Mouse (Mus musculus) limb, embryonic 13.5 days (tissue): Measurements from ENCODE around the gene Nr2f6. TPM values are rescaled to one million over a fixed set of nuclear protein-coding genes. Genes with fewer than 3 reads are reported as not detected.
A peak's percentile ranks its signal among the peaks of the same experiment; 100 is the strongest.

Source experiments
- ATAC-seq: fragments of 200-750 bp; cut with Nextera tagmentation; 2 replicates; pipeline ENCODE4 v1.8.0; 2017; ENCODE audit warnings: low read depth, moderate number of reproducible peaks, moderate TSS enrichment; ENCODE audit not compliant: low FRiP score
- H3K27ac ChIP-seq: fragments of 300-500 bp; sonication (generic); 2 replicates; pipeline ENCODE4 v1.5.1; 2015; ENCODE audit warnings: inconsistent platforms, mild to moderate bottlenecking, moderate library complexity
- H3K27me3 ChIP-seq: fragments of 300-500 bp; sonication (generic); 2 replicates; pipeline ENCODE4 v1.6.1; 2015; ENCODE audit warnings: mild to moderate bottlenecking, inconsistent platforms
- H3K36me3 ChIP-seq: fragments of 300-500 bp; sonication (generic); 2 replicates; pipeline ENCODE4 v1.6.1; 2015; ENCODE audit warnings: inconsistent platforms, mild to moderate bottlenecking, moderate library complexity
- H3K4me1 ChIP-seq: fragments of 300-500 bp; sonication (generic); 2 replicates; pipeline ENCODE4 v1.6.1; 2015; ENCODE audit warnings: inconsistent platforms
- H3K4me2 ChIP-seq: fragments of 300-500 bp; sonication (generic); replicated peaks from 2 replicates; pipeline ENCODE4 v1.6.1; 2015; ENCODE audit warnings: inconsistent platforms, mild to moderate bottlenecking, moderate library complexity
- H3K4me3 ChIP-seq: fragments of 300-500 bp; sonication (generic); 2 replicates; pipeline ENCODE4 v1.5.1; 2015; ENCODE audit warnings: moderate library complexity, mild to moderate bottlenecking, inconsistent platforms
- H3K9ac ChIP-seq: fragments of 300-500 bp; sonication (generic); 2 replicates; pipeline ENCODE4 v1.6.1; 2015; ENCODE audit warnings: mild to moderate bottlenecking, inconsistent platforms
- H3K9me3 ChIP-seq: fragments of 300-500 bp; sonication (generic); 2 replicates; pipeline ENCODE4 v1.6.1; 2016; ENCODE audit warnings: inconsistent platforms
- WGBS: fragments of 180-500 bp; shearing (Covaris S2); methylation state at CpG from one replicate; pipeline ENCODE4 v1.1.7; 2015; 5-methylcytosine and 5-hydroxymethylcytosine counted together
- polyA plus RNA-seq: library from polyadenylated mRNA; unstranded; fragments of >200 nt; fragmentation: Nextera tagmentation; extraction: Ambion mirVana; gene quantifications from 2 replicates; pipeline ENCODE4 v1.2.1, GENCODE M21; 2015

Nr2f6 gene
- polyA plus RNA-seq, 1 experiment from 2014 or later, result 43.7 TPM

DNA sequence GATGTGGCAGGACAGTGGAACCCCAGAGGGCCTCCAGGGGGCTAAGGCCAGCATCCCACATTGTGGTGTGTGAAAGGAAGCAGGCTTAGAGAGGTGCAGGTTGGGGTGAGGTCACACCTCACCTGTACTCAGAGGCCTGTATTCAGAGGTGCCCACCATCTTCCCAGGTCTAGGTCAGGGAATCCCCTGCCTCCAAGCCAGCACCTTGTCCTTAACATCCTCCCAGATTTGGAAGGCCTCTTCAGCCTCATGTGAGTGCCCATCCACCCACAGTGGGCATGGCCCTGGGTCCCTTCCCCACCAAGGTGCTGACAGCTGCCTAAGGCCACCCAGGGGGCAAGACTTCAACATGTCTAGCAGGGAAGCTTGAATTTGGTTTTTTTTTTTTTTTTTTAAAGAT, 19.7 kb upstream of the Nr2f6 start:
- H3K27me3 ChIP-seq, result no peaks in the 10 kb centered on the region
- peaks cover 12% of the 10 kb centered on the region for H3K4me1 ChIP-seq
- H3K4me3 ChIP-seq, result no peak overlapping the region
- no peak overlapping the region for H3K9ac ChIP-seq
- no peak for ATAC-seq
- H3K27ac ChIP-seq, result no peak overlapping the region
- no peaks in the 10 kb centered on the region for H3K9me3 ChIP-seq
- no peak overlapping the region for H3K4me2 ChIP-seq
- peaks cover 26% of the 10 kb centered on the region for H3K36me3 ChIP-seq

DNA sequence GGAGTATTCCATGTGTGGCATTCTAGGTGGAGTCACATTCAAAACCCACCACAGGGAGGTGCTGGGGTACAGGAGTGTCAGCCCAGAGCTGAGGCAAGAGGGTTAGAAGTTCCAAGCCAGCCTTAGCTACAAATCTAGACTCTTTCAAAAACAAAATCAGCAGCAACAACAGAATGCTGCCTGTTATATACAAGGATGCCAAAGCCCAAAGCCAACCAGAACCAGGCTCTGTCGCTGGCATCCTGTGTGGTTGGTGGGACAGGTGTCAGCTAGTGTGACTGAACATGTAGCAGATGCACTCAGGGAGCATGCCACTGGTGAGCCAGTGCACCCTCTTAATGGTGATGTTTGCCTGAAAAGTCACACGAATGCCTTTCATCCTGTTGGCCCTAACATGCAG, 19.1 kb upstream of the Nr2f6 start:
- 92% methylated on average over 2 of the region's 2 CpGs for WGBS
- peaks cover 12% of the 10 kb centered on the region for H3K4me1 ChIP-seq
- no peaks in the 10 kb centered on the region for H3K9me3 ChIP-seq
- no peak for ATAC-seq
- no peak overlapping the region for H3K4me3 ChIP-seq
- no peak overlapping the region for H3K9ac ChIP-seq
- peaks cover 26% of the 10 kb centered on the region for H3K36me3 ChIP-seq
- no peak overlapping the region for H3K4me2 ChIP-seq
- H3K27me3 ChIP-seq, result no peaks in the 10 kb centered on the region
- H3K27ac ChIP-seq, result no peak overlapping the region

DNA sequence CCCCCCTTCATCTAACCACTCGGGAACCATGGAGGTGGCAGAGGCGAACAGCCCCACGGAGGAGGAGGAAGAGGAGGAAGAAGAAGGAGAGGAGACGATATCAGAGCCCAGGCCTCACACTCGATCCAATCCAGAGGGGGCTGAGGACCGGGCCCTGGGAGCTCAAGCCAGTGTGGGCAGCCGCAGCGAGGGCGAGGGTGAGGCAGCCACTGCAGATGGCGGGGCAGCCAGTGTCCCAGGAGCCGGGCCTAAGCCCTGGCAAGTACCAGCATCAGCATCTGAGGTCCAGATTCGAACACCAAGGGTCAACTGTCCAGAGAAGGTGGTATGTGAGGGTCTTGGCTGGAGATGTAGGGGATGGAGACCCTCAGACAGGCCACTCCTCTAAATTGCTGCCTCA, 15.9 kb upstream of the Nr2f6 start:
- Histone ChIP-seq H3K36me3 (peaks cover 21% of the 10 kb centered on the region), H3K9me3 (no peaks in the 10 kb centered on the region), H3K9ac (peak overlapping the region; percentile 81), H3K4me3 (peak overlapping the region; percentile 85), H3K27ac (no peak overlapping the region), H3K4me2 (peak overlapping the region; percentile 84), H3K27me3 (no peaks in the 10 kb centered on the region), H3K4me1 (peaks cover 12% of the 10 kb centered on the region)
- WGBS, result 86% methylated on average over 12 of the region's 12 CpGs
- no peak for ATAC-seq

DNA sequence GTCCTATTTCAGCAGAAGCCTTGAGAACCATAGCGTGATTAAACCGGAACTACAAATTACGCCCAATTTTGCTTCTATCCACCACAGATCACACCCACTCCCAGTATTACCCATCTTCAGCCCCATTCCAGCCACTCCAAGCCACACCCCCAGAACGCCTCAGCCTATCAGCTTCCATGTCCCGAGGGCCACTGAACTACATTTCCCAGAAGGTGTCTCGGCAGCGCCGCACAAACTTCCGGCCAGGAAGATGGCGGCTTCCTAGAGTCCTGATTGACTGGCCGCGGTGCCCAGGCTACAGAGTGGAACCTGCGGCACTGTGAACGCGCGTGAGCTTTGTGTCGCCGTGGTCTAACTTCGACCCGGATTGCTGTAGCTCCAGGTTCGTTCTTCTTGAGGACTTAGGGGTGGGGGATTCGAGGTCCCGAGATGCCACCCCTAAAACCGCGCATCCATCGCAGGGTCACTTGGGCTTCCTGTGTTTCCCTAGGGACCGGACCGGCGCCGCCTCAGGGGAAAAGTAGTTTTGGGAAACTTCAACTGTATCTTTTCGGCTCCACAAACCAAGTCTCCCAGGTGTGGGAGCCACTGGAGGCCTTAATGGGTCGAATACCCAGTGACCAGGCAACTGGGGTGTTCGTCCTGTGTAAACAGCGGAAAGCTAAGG, 15.0 kb upstream of the Nr2f6 start, which contains the start of gene Babam1:
TSS of gene Babam1 (plus strand) at position 223 of the 667 bp plus-strand sequence.
- H3K36me3 ChIP-seq, result peaks cover 21% of the 10 kb centered on the region
- H3K9me3 ChIP-seq, result no peaks in the 10 kb centered on the region
- peaks cover 12% of the 10 kb centered on the region for H3K4me1 ChIP-seq
- peak within 1 kb of the TSS; percentile 81 for H3K9ac ChIP-seq
- ATAC-seq, result peak; percentile 96
- peak within 1 kb of the TSS; percentile 85 for H3K4me3 ChIP-seq
- H3K27ac ChIP-seq, result peak within 1 kb of the TSS; percentile 58; the same call in 1 of the 2 replicates
- H3K4me2 ChIP-seq, result peak within 1 kb of the TSS; percentile 84
- WGBS, result 1% methylated on average over 34 of the region's 34 CpGs
- no peaks in the 10 kb centered on the region for H3K27me3 ChIP-seq

DNA sequence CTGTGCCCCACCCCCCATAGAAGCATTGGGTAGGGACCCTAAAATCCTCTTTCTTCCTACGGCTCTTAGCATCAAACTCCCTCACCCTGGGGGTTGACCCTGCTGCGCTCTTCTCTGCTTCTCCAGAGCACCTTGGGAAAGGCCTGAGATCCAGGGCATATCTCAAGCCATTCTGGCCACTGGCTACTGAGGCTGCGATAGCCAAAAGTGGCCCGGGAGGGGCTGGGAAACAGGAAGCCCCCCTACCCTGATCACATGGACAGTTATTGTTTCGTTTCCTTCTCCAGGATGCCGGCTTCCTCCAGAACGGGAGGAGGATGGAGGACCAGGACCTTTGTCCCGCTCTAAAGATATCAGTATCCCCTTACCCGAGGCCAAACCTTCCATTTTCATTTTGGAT, 13.9 kb upstream of the Nr2f6 start, which contains the start of gene Ushbp1:
TSS of gene Ushbp1 (minus strand) at position 174 of the 400 bp plus-strand sequence.
- WGBS, result 88% methylated on average over 9 of the region's 9 CpGs
- H3K27ac ChIP-seq, result peak within 1 kb of the TSS; percentile 58; the same call in 1 of the 2 replicates
- H3K36me3 ChIP-seq, result peaks cover 18% of the 10 kb centered on the region
- peaks cover 12% of the 10 kb centered on the region for H3K4me1 ChIP-seq
- H3K9me3 ChIP-seq, result no peaks in the 10 kb centered on the region
- no peak for ATAC-seq
- H3K4me2 ChIP-seq, result peak within 1 kb of the TSS; percentile 84
- H3K4me3 ChIP-seq, result peak within 1 kb of the TSS; percentile 85
- H3K9ac ChIP-seq, result no peak within 1 kb of the TSS
- H3K27me3 ChIP-seq, result no peaks in the 10 kb centered on the region

DNA sequence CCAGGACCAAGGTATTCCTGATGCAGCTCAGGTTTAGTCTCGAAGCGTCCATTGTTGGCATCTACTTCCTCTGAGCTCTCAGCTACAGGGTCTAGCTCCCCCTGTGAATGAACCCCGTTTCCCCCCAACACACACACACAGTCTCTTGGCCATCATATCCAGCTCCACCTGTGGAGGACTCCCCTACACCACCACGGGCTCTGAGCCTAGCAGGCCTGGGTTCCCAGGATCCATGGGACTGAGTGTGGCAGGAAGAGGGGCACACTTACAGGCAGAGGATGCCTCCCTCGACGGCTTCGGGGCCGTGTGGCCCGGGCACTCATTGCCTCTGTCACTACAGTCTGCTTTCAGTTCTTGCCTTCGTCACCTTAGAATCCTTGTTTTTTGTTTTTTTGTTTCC, 13.3 kb upstream of the Nr2f6 start:
- Histone ChIP-seq H3K9me3 (no peaks in the 10 kb centered on the region), H3K4me3 (no peak overlapping the region), H3K9ac (no peak overlapping the region), H3K4me2 (peak overlapping the region; percentile 30; the same call in 1 of the 2 replicates), H3K4me1 (peaks cover 12% of the 10 kb centered on the region), H3K36me3 (peaks cover 14% of the 10 kb centered on the region), H3K27me3 (no peaks in the 10 kb centered on the region), H3K27ac (no peak overlapping the region)
- no peak for ATAC-seq
- 89% methylated on average over 10 of the region's 10 CpGs for WGBS

DNA sequence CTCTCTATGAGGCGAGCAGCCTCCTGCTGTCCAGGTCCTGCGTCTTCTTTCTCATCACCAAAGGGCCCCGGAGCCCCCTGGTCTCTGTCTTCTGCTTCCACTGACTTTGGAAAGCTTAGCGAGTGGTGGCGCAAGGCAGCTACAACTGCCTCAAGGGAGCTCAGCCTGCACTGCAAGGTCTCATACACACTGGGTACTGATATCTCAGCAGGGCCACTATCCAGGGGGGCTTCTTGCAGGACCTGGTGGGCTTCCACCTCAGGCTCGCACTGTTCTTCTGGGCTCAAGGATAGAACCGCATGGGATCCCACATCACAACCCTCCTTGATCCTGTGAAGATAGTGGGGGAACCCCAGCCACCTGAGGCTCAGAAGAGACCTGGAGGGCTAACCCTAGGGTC, 12.7 kb upstream of the Nr2f6 start:
- H3K4me3 ChIP-seq, result no peak overlapping the region
- no peaks in the 10 kb centered on the region for H3K9me3 ChIP-seq
- 75% methylated on average over 7 of the region's 7 CpGs for WGBS
- H3K4me1 ChIP-seq, result peaks cover 12% of the 10 kb centered on the region
- peak overlapping the region; percentile 30 for H3K4me2 ChIP-seq
- H3K27me3 ChIP-seq, result no peaks in the 10 kb centered on the region
- peaks cover 9% of the 10 kb centered on the region for H3K36me3 ChIP-seq
- ATAC-seq, result no peak
- H3K27ac ChIP-seq, result no peak overlapping the region
- no peak overlapping the region; the same call in 1 of the 2 replicates for H3K9ac ChIP-seq

DNA sequence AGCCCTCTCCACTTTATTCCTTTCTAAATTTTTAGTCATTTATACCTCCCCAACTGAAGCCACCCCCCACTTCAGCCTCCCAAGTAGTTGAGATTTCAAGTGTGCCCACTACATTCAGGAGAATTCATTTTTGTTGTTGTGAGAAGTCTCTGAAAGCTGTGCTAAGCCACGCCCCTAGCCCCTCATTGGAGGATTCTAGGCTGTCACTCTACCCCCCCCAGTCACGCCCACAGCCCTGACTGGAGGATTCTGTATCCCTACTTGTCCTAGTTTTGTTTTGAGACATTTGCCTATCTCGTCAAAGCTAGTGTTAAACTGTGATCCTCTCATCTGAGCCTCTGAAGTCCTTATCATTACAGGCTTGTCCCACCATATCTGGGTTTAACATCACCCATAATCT, 11.1 kb upstream of the Nr2f6 start:
- no peak overlapping the region for H3K4me3 ChIP-seq
- peaks cover 12% of the 10 kb centered on the region for H3K4me1 ChIP-seq
- H3K36me3 ChIP-seq, result no peaks in the 10 kb centered on the region
- ATAC-seq, result no peak
- no peak overlapping the region for H3K9ac ChIP-seq
- H3K9me3 ChIP-seq, result no peaks in the 10 kb centered on the region
- peak overlapping the region; percentile 5; the same call in 1 of the 2 replicates for H3K4me2 ChIP-seq
- WGBS, result 15% methylated on average over 3 of the region's 3 CpGs
- no peaks in the 10 kb centered on the region for H3K27me3 ChIP-seq
- no peak overlapping the region for H3K27ac ChIP-seq

DNA sequence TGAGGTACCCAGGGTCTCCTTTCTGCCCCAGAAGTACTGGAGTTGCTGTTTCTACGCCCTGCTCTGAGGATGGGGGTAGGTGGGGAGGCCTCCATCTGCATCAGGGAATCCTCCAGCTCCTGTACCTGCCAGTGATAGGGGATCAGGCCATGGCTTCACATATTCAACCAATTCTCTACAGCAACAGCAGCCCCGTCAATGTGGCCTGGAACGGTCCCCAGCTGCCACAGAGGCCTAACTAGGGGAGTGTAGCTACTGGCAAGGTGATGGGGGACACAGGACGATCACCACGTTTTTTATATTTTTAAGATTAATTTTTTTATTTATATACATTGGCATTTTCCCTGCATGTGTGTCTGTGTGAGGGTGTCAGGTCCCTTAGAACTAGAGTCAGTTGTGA, 10.6 kb upstream of the Nr2f6 start:
- 75% methylated on average over 5 of the region's 5 CpGs for WGBS
- no peaks in the 10 kb centered on the region for H3K27me3 ChIP-seq
- no peaks in the 10 kb centered on the region for H3K9me3 ChIP-seq
- H3K9ac ChIP-seq, result no peak overlapping the region
- no peak for ATAC-seq
- H3K36me3 ChIP-seq, result no peaks in the 10 kb centered on the region
- H3K4me1 ChIP-seq, result peaks cover 7% of the 10 kb centered on the region
- H3K4me3 ChIP-seq, result no peak overlapping the region
- no peak overlapping the region for H3K4me2 ChIP-seq
- H3K27ac ChIP-seq, result no peak overlapping the region

DNA sequence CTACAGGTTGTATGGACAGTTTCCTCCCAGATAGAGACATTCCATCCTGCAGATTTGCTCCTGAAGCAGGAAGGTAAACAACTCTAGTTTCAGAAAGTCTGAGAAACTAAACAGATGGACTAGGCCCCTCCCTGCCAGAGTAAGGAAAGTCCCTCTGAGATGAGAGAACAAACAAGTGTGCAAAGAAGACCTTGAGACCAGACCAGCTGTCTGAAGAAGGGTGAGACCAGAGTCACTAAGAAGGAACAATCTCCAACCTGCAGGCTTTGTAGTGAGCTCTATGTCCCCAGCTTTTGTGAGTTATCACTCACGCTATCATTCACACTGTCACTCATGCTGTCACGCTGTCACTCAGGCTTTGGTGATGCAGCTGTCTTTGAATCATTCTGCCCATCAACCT, 9.9 kb upstream of the Nr2f6 start:
- H3K36me3 ChIP-seq, result no peaks in the 10 kb centered on the region
- no peak overlapping the region for H3K4me2 ChIP-seq
- ATAC-seq, result no peak
- 93% methylated on average over 2 of the region's 2 CpGs for WGBS
- no peak overlapping the region for H3K4me3 ChIP-seq
- H3K27me3 ChIP-seq, result no peaks in the 10 kb centered on the region
- H3K4me1 ChIP-seq, result 0 out of 2 replicates have a peak, but pooled peaks cover 4% of the 10 kb centered on the region
- H3K9ac ChIP-seq, result no peak overlapping the region
- H3K27ac ChIP-seq, result no peak overlapping the region
- no peaks in the 10 kb centered on the region for H3K9me3 ChIP-seq

DNA sequence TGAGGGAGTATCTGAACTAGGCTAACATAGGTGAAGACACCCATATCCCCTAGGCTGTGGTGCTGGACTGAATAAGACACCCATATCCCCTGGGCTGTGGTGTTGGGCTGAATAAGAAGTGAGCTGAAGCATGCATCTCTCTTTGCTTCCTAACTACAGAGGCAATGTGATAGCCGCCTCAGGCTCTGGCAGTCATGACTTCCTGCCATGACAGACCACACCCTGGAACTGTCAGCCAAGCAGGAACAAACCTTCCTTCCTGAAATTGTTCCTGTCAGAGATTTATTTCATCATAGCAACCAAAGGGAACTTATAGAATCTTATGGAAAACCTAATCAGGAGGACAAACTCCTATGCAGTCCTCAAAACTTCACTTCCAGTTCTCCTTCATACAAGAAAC, 6.5 kb upstream of the Nr2f6 start:
- Histone ChIP-seq H3K36me3 (no peaks in the 10 kb centered on the region), H3K9ac (no peak overlapping the region), H3K9me3 (no peaks in the 10 kb centered on the region), H3K4me2 (no peak overlapping the region), H3K27me3 (no peaks in the 10 kb centered on the region), H3K27ac (no peak overlapping the region), H3K4me1 (peaks cover 4% of the 10 kb centered on the region), H3K4me3 (no peak overlapping the region)
- ATAC-seq, result no peak
- 68% methylated on average over 1 of the region's 1 CpGs for WGBS

DNA sequence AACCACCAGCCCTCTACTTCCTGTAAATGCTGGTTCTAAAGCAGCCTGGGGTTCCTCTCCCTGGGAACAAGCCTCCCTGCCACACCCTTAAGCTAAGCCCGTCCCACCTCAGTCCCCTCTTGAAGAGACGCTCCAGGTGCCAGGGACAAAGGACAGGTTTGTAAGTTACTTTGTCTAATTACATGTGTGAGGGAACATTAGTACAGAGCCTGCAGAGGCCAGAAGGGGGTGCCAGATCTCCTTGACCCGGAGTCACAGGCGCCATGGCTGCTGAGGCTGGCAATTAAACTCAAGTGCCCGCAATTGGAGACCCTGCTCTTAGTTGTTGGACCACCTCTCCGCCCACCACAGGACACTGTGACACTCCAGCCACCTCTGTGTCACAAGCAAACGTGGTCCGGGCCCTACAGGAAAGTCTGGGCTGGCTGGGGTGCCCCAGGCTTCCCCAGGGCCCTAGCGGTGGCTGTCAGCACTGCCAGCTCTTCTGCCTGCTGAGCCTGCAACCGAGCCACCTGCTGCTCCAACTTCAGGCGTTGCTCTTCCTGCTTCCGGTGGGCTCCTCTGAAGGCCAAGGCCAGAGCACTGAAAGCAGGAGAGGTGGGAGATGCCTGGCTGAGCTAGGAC, 3.6 kb upstream of the Nr2f6 start:
- 66% methylated on average over 12 of the region's 12 CpGs for WGBS
- ATAC-seq, result no peak
- H3K9me3 ChIP-seq, result no peaks in the 10 kb centered on the region
- no peak overlapping the region for H3K4me3 ChIP-seq
- peaks cover 23% of the 10 kb centered on the region for H3K4me1 ChIP-seq
- H3K9ac ChIP-seq, result no peak overlapping the region
- no peaks in the 10 kb centered on the region for H3K36me3 ChIP-seq
- H3K27ac ChIP-seq, result no peak overlapping the region
- no peak overlapping the region for H3K4me2 ChIP-seq
- H3K27me3 ChIP-seq, result no peaks in the 10 kb centered on the region
